Mouse (Mus musculus): ENCODE measurements around the gene Paqr8. TPM values are rescaled to one million over a fixed set of nuclear protein-coding genes. Genes with fewer than 3 reads are reported as not detected.

The Paqr8 gene
- 55.9 TPM for polyA plus RNA-seq (2014; fragmentation: Illumina TruSeq; extraction: RNeasy Lipid Tissue Mini Kit (QIAGEN cat#74804))

DNA sequence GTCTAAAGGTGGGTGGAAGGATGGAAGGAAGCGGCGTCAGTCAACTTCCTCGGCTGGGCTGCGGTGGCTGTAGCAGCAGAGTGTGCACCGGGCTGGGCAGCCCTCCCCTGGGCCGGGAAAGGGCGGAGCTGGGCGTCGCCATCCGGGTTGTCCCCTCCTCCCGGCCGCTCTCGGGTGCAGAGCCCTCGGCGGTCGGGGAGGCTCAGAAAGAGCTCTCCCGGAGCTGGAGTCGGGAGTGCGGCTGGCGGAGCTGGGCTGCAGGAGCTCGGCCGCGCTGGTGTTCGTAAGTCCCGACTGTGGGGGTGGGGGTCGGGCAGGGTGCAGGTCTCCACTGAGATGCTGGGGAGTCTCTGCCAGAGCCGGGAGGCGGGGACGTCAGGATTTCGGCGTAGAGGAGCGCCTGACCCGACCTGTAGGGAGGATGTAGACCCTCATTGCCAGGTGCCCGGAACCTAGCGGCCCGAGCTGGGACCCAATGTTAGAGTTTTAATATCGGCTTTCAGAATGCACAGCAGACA, at the start of gene Paqr8:
Gene Paqr8, plus strand, starts transcription at position 203 of the 518 bp plus-strand sequence.

DNA sequence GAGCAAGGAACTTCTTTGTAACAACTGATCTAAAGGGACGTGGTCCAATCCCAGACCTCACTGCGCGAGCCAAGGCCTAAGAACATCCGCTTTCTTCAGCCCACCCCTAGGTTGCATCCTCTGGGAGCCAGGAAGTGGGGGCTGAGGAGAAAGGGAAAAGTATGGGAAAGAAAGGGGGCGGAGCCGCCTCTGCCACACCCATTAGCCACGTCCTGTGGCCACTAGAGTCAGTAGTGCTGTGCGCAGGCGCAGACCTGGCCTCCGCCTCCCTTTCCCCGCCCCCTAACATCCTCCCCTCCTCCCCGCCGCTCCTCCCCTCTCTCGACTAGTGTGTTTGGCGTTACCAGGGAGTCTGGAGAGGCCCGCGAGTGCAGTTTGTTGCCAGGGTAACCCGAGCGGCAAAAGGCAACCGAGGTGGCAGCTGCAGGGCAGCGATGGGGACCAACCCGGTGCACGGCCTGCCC, 60.9 kb downstream of the Paqr8 start, which contains the start of gene Efhc1:
Gene Efhc1, plus strand, starts transcription at position 327 of the 464 bp plus-strand sequence.

Other genes starting within 250 kb of the Paqr8 start
- gene Il17a, start 159.7 kb upstream of the Paqr8 start, polyA plus RNA-seq (2014; fragmentation: Illumina TruSeq; extraction: RNeasy Lipid Tissue Mini Kit (QIAGEN cat#74804)), result not detected
- 0.97 TPM for gene Il17f, start 100.0 kb upstream of the Paqr8 start, polyA plus RNA-seq (2014; fragmentation: Illumina TruSeq; extraction: RNeasy Lipid Tissue Mini Kit (QIAGEN cat#74804))
- 12.9 TPM for gene Mcm3, start 70.3 kb upstream of the Paqr8 start, polyA plus RNA-seq (2014; fragmentation: Illumina TruSeq; extraction: RNeasy Lipid Tissue Mini Kit (QIAGEN cat#74804))
- 9.7 TPM for gene Efhc1, start 61.0 kb downstream of the Paqr8 start, polyA plus RNA-seq (2014; fragmentation: Illumina TruSeq; extraction: RNeasy Lipid Tissue Mini Kit (QIAGEN cat#74804))
- gene Tram2, start 188.6 kb downstream of the Paqr8 start, polyA plus RNA-seq (2014; fragmentation: Illumina TruSeq; extraction: RNeasy Lipid Tissue Mini Kit (QIAGEN cat#74804)), result 18.5 TPM

Data from ovary, adult 10 weeks (tissue).